Mouse (Mus musculus) thymus, postnatal 36 days (tissue): ENCODE results near the gene Plcb3.
"Not testable (repeated sequence)": the region's sequence is repeated elsewhere in the genome, so short reads cannot be mapped to it uniquely, and the experiment has no call there.

Experiments used
- DNase-seq, 2 experiments: peaks; one replicate each; pipeline ENCODE4 v3.0.0; 2022; ENCODE audit warnings: mixed read lengths in 2 of 2

Gene Plcb3

GRCm38 (mm10) chr19:6975537-6976521 is at the start of gene Plcb3:
TSS of gene Plcb3 (minus strand) at chr19:6976470.
- DNase-seq, result peak; percentile 85 to 94

GRCm38 (mm10) chr19:7020224-7020641 is 44.0 kb upstream of the Plcb3 start:
- DNase-seq, result peak; percentile 75 to 77

GRCm38 (mm10) chr19:7019191-7019590 is 42.9 kb upstream of the Plcb3 start, which contains the start of gene Fermt3:
TSS of gene Fermt3 (minus strand) at chr19:7019469.
- peak; percentile 84 to 88 for DNase-seq

- DNase-seq, result peak; percentile 37
Measured at GRCm38 (mm10) chr19:7018546-7018945, 42.3 kb upstream of the Plcb3 start.

GRCm38 (mm10) chr19:7017541-7018457 is 41.5 kb upstream of the Plcb3 start:
- peak; percentile 58 to 72 for DNase-seq

- no peak for DNase-seq
Measured at GRCm38 (mm10) chr19:7014481-7015135, 38.3 kb upstream of the Plcb3 start.

GRCm38 (mm10) chr19:7013984-7014383 is 37.7 kb upstream of the Plcb3 start:
- DNase-seq, result no peak

- DNase-seq, result no peak
Measured at GRCm38 (mm10) chr19:7012426-7012825, 36.2 kb upstream of the Plcb3 start.

- no peak for DNase-seq
Measured at GRCm38 (mm10) chr19:7006892-7007593, 30.8 kb upstream of the Plcb3 start.

GRCm38 (mm10) chr19:6999360-7000063 is 23.2 kb upstream of the Plcb3 start:
- peak in 1 of 2 experiments; percentile 19 for DNase-seq

GRCm38 (mm10) chr19:6997721-6998290 is 21.5 kb upstream of the Plcb3 start:
- DNase-seq, result peak in 1 of 2 experiments; percentile 54

GRCm38 (mm10) chr19:6996006-6996405 is 19.7 kb upstream of the Plcb3 start, which contains the start of the genes Nudt22 and Trpt1:
TSS of gene Nudt22 (minus strand) at chr19:6996117.
TSS of gene Trpt1 (plus strand) at chr19:6996131.
- peak; percentile 61 to 73 for DNase-seq

GRCm38 (mm10) chr19:6995255-6995991 is 19.2 kb upstream of the Plcb3 start:
- peak in 1 of 2 experiments; percentile 44 for DNase-seq

GRCm38 (mm10) chr19:6994489-6994888 is 18.2 kb upstream of the Plcb3 start:
- DNase-seq, result no peak

GRCm38 (mm10) chr19:6994002-6994401 is 17.7 kb upstream of the Plcb3 start:
- DNase-seq, result no peak

GRCm38 (mm10) chr19:6993011-6993770 is 16.9 kb upstream of the Plcb3 start:
- peak in 1 of 2 experiments; percentile 33 for DNase-seq

GRCm38 (mm10) chr19:6992011-6992858 is 16.0 kb upstream of the Plcb3 start, which contains the start of gene Dnajc4:
TSS of gene Dnajc4 (minus strand) at chr19:6992572.
- DNase-seq, result peak; percentile 97 to 99

GRCm38 (mm10) chr19:6991166-6991565 is 14.9 kb upstream of the Plcb3 start:
- DNase-seq, result not testable (repeated sequence)
